Mouse (Mus musculus): Measurements from ENCODE around the gene Padi3. TPM values are rescaled to one million over a fixed set of nuclear protein-coding genes. Genes with fewer than 3 reads are reported as not detected.

Gene Padi3
- polyA plus RNA-seq, 1 experiment: 0.14 TPM

GRCm38 (mm10) chr4:140784292-140784945 is 26.0 kb downstream of the Padi3 start:
- no peak for DNase-seq (ENCODE audit: low read depth in 1 of 2, low spot score in 2 of 2)
- Histone ChIP-seq H3K27ac (ENCODE audit: insufficient read depth, low read length) (no peak overlapping the region), H3K4me3 (ENCODE audit: extremely low read depth, insufficient read depth, insufficient read length) (no peak overlapping the region), H3K4me1 (ENCODE audit: control insufficient read depth, insufficient read depth, insufficient read length) (no peaks in the 10 kb centered on the region; the same call in 1 of the 2 replicates), H3K27me3 (ENCODE audit: control insufficient read depth, insufficient read depth, low read length) (no peaks in the 10 kb centered on the region), H3K36me3 (ENCODE audit: control insufficient read depth, insufficient read depth, low read length) (no peaks in the 10 kb centered on the region)
- 92% methylated on average over 9 of the region's 9 CpGs for WGBS
- TF ChIP-seq POLR2A (IDR thresholded peaks at IDR 0.05; ENCODE audit: low read depth, low read length): no peak
- TF ChIP-seq CTCF (IDR thresholded peaks at IDR 0.05; ENCODE audit: extremely low read depth, insufficient read depth, insufficient read length, insufficient replicate concordance): no peak

GRCm38 (mm10) chr4:140782821-140783220 is 27.6 kb downstream of the Padi3 start:
- 29% methylated on average over 9 of the region's 9 CpGs for WGBS
- no peaks in the 10 kb centered on the region for H3K27me3 ChIP-seq (ENCODE audit: control insufficient read depth, insufficient read depth, low read length)
- H3K27ac ChIP-seq (ENCODE audit: insufficient read depth, low read length): no peak overlapping the region
- no peak for DNase-seq (ENCODE audit: low read depth in 1 of 2, low spot score in 2 of 2)
- no peaks in the 10 kb centered on the region for H3K36me3 ChIP-seq (ENCODE audit: control insufficient read depth, insufficient read depth, low read length)
- TF ChIP-seq POLR2A (IDR thresholded peaks at IDR 0.05; ENCODE audit: low read depth, low read length): no peak
- no peak for TF ChIP-seq CTCF (IDR thresholded peaks at IDR 0.05; ENCODE audit: extremely low read depth, insufficient read depth, insufficient read length, insufficient replicate concordance)
- H3K4me3 ChIP-seq (ENCODE audit: extremely low read depth, insufficient read depth, insufficient read length): no peak overlapping the region
- H3K4me1 ChIP-seq (ENCODE audit: control insufficient read depth, insufficient read depth, insufficient read length): no peaks in the 10 kb centered on the region; the same call in 1 of the 2 replicates

GRCm38 (mm10) chr4:140780507-140780906 is 29.9 kb downstream of the Padi3 start:
- 93% methylated on average over 14 of the region's 14 CpGs for WGBS
- Histone ChIP-seq H3K27ac (ENCODE audit: insufficient read depth, low read length) (no peak overlapping the region), H3K4me3 (ENCODE audit: extremely low read depth, insufficient read depth, insufficient read length) (no peak overlapping the region), H3K36me3 (ENCODE audit: control insufficient read depth, insufficient read depth, low read length) (no peaks in the 10 kb centered on the region), H3K4me1 (ENCODE audit: control insufficient read depth, insufficient read depth, insufficient read length) (no peaks in the 10 kb centered on the region; the same call in 1 of the 2 replicates), H3K27me3 (ENCODE audit: control insufficient read depth, insufficient read depth, low read length) (no peaks in the 10 kb centered on the region)
- DNase-seq (ENCODE audit: low read depth in 1 of 2, low spot score in 2 of 2): no peak
- TF ChIP-seq POLR2A (IDR thresholded peaks at IDR 0.05; ENCODE audit: low read depth, low read length) (no peak), CTCF (IDR thresholded peaks at IDR 0.05; ENCODE audit: extremely low read depth, insufficient read depth, insufficient read length, insufficient replicate concordance) (no peak)

GRCm38 (mm10) chr4:140779803-140780397 is 30.5 kb downstream of the Padi3 start:
- Histone ChIP-seq H3K27ac (ENCODE audit: insufficient read depth, low read length) (no peak overlapping the region), H3K36me3 (ENCODE audit: control insufficient read depth, insufficient read depth, low read length) (no peaks in the 10 kb centered on the region), H3K4me1 (ENCODE audit: control insufficient read depth, insufficient read depth, insufficient read length) (no peaks in the 10 kb centered on the region; the same call in 1 of the 2 replicates), H3K4me3 (ENCODE audit: extremely low read depth, insufficient read depth, insufficient read length) (no peak overlapping the region), H3K27me3 (ENCODE audit: control insufficient read depth, insufficient read depth, low read length) (no peaks in the 10 kb centered on the region)
- WGBS: 83% methylated on average over 19 of the region's 19 CpGs
- no peak for TF ChIP-seq CTCF (IDR thresholded peaks at IDR 0.05; ENCODE audit: extremely low read depth, insufficient read depth, insufficient read length, insufficient replicate concordance)
- TF ChIP-seq POLR2A (IDR thresholded peaks at IDR 0.05; ENCODE audit: low read depth, low read length): no peak
- no peak for DNase-seq (ENCODE audit: low read depth in 1 of 2, low spot score in 2 of 2)

- Histone ChIP-seq H3K4me3 (ENCODE audit: extremely low read depth, insufficient read depth, insufficient read length) (no peak overlapping the region), H3K4me1 (ENCODE audit: control insufficient read depth, insufficient read depth, insufficient read length) (peaks cover 4% of the 10 kb centered on the region), H3K27me3 (ENCODE audit: control insufficient read depth, insufficient read depth, low read length) (no peaks in the 10 kb centered on the region), H3K27ac (ENCODE audit: insufficient read depth, low read length) (no peak overlapping the region), H3K36me3 (ENCODE audit: control insufficient read depth, insufficient read depth, low read length) (no peaks in the 10 kb centered on the region)
- WGBS: 80% methylated on average over 13 of the region's 13 CpGs
- TF ChIP-seq POLR2A (IDR thresholded peaks at IDR 0.05; ENCODE audit: low read depth, low read length) (no peak), CTCF (IDR thresholded peaks at IDR 0.05; ENCODE audit: extremely low read depth, insufficient read depth, insufficient read length, insufficient replicate concordance) (no peak)
- no peak for DNase-seq (ENCODE audit: low read depth in 1 of 2, low spot score in 2 of 2)
Observed at GRCm38 (mm10) chr4:140776623-140777022, 33.8 kb downstream of the Padi3 start.

GRCm38 (mm10) chr4:140775876-140776275 is 34.6 kb downstream of the Padi3 start:
- Histone ChIP-seq H3K27ac (ENCODE audit: insufficient read depth, low read length) (no peak overlapping the region), H3K27me3 (ENCODE audit: control insufficient read depth, insufficient read depth, low read length) (no peaks in the 10 kb centered on the region), H3K4me1 (ENCODE audit: control insufficient read depth, insufficient read depth, insufficient read length) (peaks cover 7% of the 10 kb centered on the region), H3K36me3 (ENCODE audit: control insufficient read depth, insufficient read depth, low read length) (no peaks in the 10 kb centered on the region), H3K4me3 (ENCODE audit: extremely low read depth, insufficient read depth, insufficient read length) (no peak overlapping the region)
- no peak for DNase-seq (ENCODE audit: low read depth in 1 of 2, low spot score in 2 of 2)
- TF ChIP-seq POLR2A (IDR thresholded peaks at IDR 0.05; ENCODE audit: low read depth, low read length) (no peak), CTCF (IDR thresholded peaks at IDR 0.05; ENCODE audit: extremely low read depth, insufficient read depth, insufficient read length, insufficient replicate concordance) (no peak)
- WGBS: 74% methylated on average over 10 of the region's 10 CpGs

GRCm38 (mm10) chr4:140774893-140775292 is 35.6 kb downstream of the Padi3 start:
- H3K4me1 ChIP-seq (ENCODE audit: control insufficient read depth, insufficient read depth, insufficient read length): peaks cover 7% of the 10 kb centered on the region
- no peak for DNase-seq (ENCODE audit: low read depth in 1 of 2, low spot score in 2 of 2)
- no peaks in the 10 kb centered on the region for H3K36me3 ChIP-seq (ENCODE audit: control insufficient read depth, insufficient read depth, low read length)
- 47% methylated on average over 9 of the region's 9 CpGs for WGBS
- no peak overlapping the region for H3K4me3 ChIP-seq (ENCODE audit: extremely low read depth, insufficient read depth, insufficient read length)
- TF ChIP-seq CTCF (IDR thresholded peaks at IDR 0.05; ENCODE audit: extremely low read depth, insufficient read depth, insufficient read length, insufficient replicate concordance) (no peak), POLR2A (IDR thresholded peaks at IDR 0.05; ENCODE audit: low read depth, low read length) (no peak)
- no peak overlapping the region for H3K27ac ChIP-seq (ENCODE audit: insufficient read depth, low read length)
- H3K27me3 ChIP-seq (ENCODE audit: control insufficient read depth, insufficient read depth, low read length): no peaks in the 10 kb centered on the region

Measured in spleen, adult 2 months (tissue).